Mouse (Mus musculus) adrenal gland, postnatal 4 days (tissue): ENCODE data around the gene Csnk2b. TPM values are rescaled to one million over a fixed set of nuclear protein-coding genes. Genes with fewer than 3 reads are reported as not detected.

Source experiments
- DNase-seq, 2 experiments: peaks; one replicate each; pipeline ENCODE4 v3.0.0; 2021 to 2022; ENCODE audit warnings: low spot score in 2 of 2, mixed read lengths in 2 of 2
- total RNA-seq, 2 experiments: library from RNA; stranded (reverse); gene quantifications; 2 replicates each; pipeline ENCODE4 v1.2.3; 2021

Gene Csnk2b
- total RNA-seq, 2 experiments from 2014 or later: 199 to 211 TPM

DNA sequence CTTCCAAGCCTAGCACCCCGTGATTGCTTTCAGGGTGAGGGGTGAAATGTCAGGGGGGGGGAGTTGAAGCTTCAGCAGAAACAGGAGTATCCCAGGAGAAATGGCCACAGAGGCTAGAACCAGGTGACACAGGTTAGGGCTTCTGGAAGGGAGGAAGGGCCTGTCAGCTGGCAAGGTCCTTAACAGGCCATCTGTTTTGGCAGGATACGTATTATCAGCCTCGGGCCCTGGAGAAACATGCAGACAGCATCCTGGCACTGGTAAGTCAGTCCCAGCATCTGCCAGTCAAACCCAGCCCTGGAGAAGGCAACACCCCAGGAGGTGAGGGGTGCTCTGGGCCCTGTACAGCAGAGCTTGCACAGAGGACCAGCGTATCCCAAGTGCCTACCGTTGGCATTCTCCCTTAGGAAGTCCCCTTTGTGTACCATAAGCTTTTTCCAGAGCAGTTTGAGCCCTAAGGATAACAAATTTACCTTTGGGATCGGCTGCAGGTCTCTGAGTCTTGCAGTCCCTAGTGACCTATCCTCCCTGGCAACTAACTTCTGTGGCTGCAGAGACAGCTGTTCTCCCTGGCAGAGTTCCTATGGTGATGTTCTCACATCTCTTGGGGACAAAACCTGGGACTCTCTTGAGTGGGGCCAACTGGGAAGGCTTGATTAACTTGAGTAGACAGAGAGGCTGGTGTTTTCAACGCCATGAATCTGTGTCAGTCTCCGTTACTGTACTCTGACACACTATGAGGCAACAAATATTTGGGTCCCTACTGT is 31.5 kb downstream of the Csnk2b start:
- no peak for DNase-seq

- DNase-seq: peak; percentile 84 to 87
These were observed 32.8 kb downstream of the Csnk2b start, which contains the start of gene Abhd16a for GRCm38 (mm10) chr17:35088825-35089644. Gene Abhd16a, plus strand, starts transcription at chr17:35089263.

DNA sequence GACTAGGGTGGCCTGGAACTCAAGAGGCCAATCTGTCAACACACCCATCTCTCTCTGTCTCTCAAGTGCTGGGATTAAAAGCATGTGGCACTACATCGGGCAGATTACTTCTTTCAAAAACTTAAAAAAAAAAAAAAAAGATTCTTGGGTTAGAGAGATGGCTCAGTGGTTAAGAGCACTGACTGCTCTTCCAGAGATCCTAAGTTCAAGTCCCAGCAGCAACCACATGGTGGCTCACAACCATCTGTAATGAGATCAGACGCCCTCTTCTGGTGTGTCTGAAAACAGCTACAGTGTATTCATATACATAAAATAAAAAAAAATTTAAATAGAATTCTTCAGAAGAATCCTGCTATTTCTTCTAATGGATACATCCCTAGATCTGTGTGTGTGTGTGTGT is 33.7 kb downstream of the Csnk2b start:
- DNase-seq: no peak

GRCm38 (mm10) chr17:35085208-35085865 is 36.5 kb downstream of the Csnk2b start, which contains the start of gene Ly6g6f:
Gene Ly6g6f, minus strand, starts transcription at chr17:35085610.
- no peak for DNase-seq

GRCm38 (mm10) chr17:35083929-35084497 is 37.8 kb downstream of the Csnk2b start:
- DNase-seq: no peak

- no peak for DNase-seq
These were observed 38.8 kb downstream of the Csnk2b start for GRCm38 (mm10) chr17:35082841-35083576.

GRCm38 (mm10) chr17:35080710-35081109 is 41.1 kb downstream of the Csnk2b start:
- no peak for DNase-seq

DNA sequence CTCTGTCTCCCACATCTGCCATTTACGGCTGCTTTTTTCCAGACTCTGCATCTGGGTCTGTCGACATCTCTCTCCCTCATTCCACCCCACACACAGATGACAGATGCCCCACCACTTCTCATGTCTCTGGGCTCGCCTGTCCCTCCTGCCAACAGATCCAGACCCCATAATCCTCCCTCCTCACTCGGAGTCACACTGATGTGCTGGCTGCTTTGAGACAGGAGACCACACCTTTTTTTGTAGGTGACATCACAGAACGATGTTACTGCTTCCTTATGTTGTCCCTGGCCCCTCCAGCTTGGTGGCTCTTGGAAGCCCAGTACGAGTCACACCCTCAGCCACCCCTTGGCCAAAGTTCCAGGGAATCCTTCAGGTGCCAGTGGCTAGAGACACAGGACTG is 41.6 kb downstream of the Csnk2b start:
- DNase-seq: no peak

DNA sequence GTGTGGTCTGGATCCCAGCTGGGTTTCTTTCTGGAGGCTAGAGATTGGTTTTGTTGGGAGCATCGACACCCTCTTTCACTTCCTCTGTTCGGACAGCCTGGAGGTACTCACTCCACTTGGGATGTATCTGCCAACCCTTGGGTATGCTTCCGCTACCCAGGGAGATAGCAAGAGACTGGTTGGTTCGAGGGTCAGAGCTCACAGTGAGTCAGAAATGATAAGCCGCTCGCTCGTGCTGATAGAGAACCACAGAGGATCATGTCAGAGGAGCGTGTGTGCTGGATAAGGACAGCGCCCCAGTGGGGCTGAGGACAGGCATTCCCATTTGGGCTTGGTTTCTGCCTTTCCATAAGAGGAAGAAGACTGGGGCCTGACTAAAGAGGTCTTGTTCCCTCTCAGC is 42.1 kb downstream of the Csnk2b start:
- DNase-seq: no peak

DNA sequence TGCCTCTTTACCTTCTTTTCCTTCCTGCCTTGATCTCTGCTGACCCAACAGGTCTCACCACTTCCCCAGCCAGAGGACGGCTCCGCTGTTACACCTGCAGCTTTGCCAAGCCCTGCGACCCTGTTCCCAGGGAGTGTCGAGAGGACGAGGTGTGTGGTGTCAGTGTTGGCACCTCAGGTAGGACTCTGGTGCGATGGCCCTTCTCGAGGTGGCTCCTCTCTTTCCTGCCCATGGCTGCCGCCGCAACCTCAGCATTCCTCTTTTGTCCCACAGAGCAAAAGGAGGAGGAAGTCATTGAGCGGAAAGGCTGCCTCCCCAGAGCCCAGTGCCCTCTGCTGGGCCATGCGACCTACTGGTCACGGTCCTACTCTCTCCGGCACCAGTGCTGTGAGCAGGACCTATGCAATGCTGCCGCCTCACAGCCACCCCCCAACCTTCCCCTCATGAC is 44.0 kb downstream of the Csnk2b start, which contains the start of gene Ly6g6d:
Gene Ly6g6d, minus strand, starts transcription at position 280 of the 448 bp plus-strand sequence.
- DNase-seq: no peak

DNA sequence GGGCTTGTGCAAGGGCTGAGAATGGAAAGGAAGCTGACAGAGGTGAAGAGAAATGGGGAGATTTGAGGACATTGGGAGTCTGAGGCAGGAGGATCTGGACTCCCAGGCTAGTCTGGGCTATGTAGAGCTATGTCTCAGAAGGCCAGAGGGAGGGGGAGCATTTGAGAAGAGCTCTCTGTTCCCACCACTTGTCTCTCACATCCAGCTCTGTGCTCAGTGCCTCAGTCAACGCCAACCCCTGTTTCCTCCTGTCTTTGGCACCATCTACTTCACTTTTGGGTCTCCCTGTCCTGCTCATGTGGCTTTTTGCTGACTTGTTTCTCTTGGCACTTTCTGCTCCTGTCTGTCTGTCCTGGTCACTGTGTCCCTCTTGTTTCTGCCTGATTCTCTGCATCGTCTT is 44.6 kb downstream of the Csnk2b start:
- DNase-seq: no peak

- DNase-seq: no peak
These were observed 45.2 kb downstream of the Csnk2b start, which contains the start of gene Ly6g6e for GRCm38 (mm10) chr17:35076507-35077176. Gene Ly6g6e, plus strand, starts transcription at chr17:35076902.

DNA sequence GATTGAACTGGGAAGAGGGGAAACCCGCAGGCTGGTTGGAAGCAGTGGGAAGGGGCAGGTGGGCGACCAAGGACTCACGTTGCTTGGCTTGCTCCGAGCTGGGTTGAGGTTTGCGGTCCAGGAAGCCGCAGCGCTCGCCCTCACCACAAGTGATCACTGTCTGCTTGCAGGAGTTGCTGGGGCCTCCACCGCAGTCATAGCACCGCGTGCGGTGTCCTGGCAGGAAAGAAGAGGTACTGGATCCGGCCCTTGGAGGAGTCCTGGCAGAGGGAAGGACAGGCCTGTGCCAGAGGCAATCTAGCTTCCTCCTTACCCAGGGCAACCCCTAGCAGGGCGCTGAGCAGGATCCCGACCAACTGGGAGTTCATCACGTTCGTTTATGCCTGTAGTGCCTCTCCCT is 47.8 kb downstream of the Csnk2b start:
- DNase-seq: no peak

DNA sequence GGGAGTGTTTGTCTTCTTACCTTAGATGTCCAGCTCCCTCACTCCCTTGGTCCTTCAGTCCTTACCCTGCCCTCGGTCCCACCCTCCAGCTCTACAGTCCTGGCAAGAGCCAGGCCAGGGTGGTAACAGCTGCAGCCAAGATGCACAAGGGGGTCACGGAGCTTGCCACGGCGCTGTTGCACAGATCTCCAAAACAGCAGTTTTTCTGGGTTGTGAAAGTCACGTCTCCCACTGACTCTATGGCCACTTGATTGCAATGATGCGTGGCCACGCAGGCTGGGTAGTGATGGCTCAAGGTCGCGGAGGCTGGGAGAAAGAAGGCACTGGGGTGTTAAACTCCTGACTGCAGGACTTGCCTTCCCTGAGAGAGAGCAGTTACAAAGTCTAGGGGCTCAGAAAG is 50.4 kb downstream of the Csnk2b start:
- DNase-seq: no peak

- no peak for DNase-seq
These were observed 51.2 kb downstream of the Csnk2b start for GRCm38 (mm10) chr17:35070556-35071229.

- no peak for DNase-seq
These were observed 53.5 kb downstream of the Csnk2b start for GRCm38 (mm10) chr17:35068213-35068914.
